Mouse (Mus musculus) embryonic stem cell, embryonic (primary cell): Measurements from ENCODE around the gene Ttc21a.

ENCODE experiments used
- CTCF ChIA-PET, 4 experiments: fragments of 300-600 bp in 2 of 4; fragments of 350-600 bp in 2 of 4; sonication (Branson Sonifier 250); formaldehyde crosslinking; loops; one replicate each; lab custom pipeline; 2022; ENCODE audit warnings: inconsistent platforms in 2 of 4; lab: Charles Lee
- POLR2A ChIA-PET, 4 experiments: fragments of 300-600 bp in 2 of 4; fragments of 350-600 bp in 2 of 4; sonication (Branson Sonifier 250); formaldehyde crosslinking; loops; one replicate each; lab custom pipeline; 2022; ENCODE audit warnings: antibody characterized with exemption in 4 of 4, inconsistent platforms in 1 of 4; lab: Charles Lee

The Ttc21a gene

DNA sequence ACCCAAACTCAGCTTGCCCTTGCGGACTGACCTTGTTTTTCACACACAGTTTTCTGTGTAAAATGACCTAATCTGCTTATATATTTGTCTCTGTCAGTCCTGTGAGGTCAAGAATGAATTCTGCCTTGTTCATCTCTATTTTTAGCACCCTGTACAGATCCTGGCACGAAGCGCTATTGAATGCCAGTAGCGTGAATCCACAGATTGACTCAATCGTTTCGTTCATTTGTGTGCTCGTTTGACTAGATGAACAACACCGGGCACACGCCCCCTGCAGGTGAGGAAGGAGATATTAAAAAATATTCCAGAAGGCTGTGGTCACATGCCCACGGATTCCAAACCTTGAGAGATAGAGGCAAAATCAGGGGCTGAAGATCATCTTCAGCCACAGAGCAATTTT is 74.1 kb downstream of the Ttc21a start:
- ChIA-PET POLR2A (interaction anchor here in 2 of 4 experiments (0.6 to 3.3 kb wide), 12 partner anchors 9 to 981 kb away, joined by 3 to 15 read pairs (median 5); partner anchors contain the start of genes Csrnp1 (in 2 of the 2) and Rpsa (in 1 of the 2)), CTCF (interaction anchor here in 3 of 4 experiments (0.6 to 2.0 kb wide), 11 partner anchors 9 to 1258 kb away, joined by 3 to 9 read pairs (median 4); partner anchors contain the start of gene Csrnp1 (in 1 of the 3))

DNA sequence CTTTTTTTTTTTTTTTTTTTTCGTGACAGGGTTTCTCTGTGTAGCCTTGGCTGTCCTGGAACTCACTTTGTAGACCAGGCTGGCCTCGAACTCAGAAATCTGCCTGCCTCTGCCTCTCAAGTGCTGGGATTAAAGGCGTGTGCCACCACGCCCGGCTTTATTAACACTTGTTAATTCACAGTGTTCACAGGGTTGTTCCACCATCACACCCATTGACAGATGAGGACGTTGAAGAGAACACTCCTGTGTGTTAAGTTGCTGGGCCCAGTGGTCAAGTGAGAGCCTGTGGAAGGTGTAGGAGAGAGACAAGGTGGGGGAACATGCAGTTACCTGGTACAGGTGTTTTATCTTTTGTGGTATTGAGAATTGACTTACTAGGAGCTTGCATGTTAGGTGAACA is 74.8 kb downstream of the Ttc21a start:
- CTCF ChIA-PET = interaction anchor here in 3 of 4 experiments (0.7 to 1.7 kb wide), 5 partner anchors 9 to 263 kb away, joined by 3 to 9 read pairs (median 4); no protein-coding TSS in a partner anchor
- POLR2A ChIA-PET = interaction anchor here in 2 of 4 experiments (0.6 to 3.3 kb wide), 11 partner anchors 10 to 980 kb away, joined by 3 to 15 read pairs (median 5); partner anchors contain the start of gene Csrnp1 (in 2 of the 2)

DNA sequence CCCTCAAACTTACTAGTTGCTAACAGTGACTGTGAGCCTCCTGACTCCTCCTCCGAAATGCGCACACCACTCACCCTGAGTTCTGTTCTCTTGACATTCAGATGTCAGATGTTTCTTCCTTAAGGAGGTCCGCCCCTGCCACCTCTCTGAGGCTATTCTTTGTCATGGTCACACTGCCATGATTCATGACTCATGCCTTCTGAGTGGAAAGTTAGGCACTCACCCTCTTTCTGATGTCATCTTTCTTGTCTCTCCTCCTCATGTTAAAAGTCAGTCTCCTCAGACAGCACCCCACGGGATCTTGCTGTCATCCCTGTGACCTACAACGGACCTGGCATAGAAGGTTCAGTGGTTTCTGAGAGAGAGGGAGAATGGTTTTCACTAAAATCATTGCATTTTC is 75.4 kb downstream of the Ttc21a start:
- CTCF ChIA-PET = interaction anchor here in 1 of 4 experiments (1.0 to 2.0 kb wide), 2 partner anchors 39 to 86 kb away, joined by 3 to 7 read pairs; no protein-coding TSS in a partner anchor

DNA sequence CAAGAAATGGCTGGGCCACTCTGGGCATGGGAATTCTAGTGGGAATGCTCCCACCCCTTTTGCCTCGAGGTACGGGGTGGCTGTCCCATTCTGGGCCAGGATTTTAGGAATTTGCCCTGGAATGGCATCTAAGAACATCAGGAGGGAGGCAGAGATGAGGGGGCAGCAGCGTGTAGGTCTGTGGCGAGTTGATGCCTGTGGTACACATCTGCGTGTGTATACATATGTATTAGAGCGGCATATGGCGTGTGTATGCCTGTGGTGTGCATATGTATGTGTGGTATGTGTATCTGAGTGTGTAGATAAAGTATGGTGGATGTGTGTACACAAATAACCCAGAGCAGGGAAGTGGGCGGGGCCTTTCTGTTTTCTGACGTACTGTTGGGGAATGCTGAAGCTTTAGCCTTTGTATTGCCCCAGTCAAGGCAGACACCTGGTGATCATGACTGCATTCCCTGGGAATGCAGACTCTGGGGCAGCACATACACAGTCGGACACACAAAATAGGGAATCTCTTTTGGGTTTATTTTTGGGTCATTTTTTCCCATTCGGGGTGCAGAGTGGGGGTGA is 75.9 kb downstream of the Ttc21a start:
- CTCF ChIA-PET = interaction anchor here in 3 of 4 experiments (0.7 to 2.0 kb wide), 5 partner anchors 32 to 85 kb away, joined by 3 to 7 read pairs (median 3); no protein-coding TSS in a partner anchor

More for the DNA sequence above, 75.4 kb downstream of the Ttc21a start:
- POLR2A ChIA-PET = interaction anchor here in 2 of 4 experiments (1.0 to 3.3 kb wide), 9 partner anchors 9 to 139 kb away, joined by 3 to 18 read pairs (median 7); partner anchors contain the start of genes Csrnp1 (in 1 of the 2) and Rpsa (in 1 of the 2)

DNA sequence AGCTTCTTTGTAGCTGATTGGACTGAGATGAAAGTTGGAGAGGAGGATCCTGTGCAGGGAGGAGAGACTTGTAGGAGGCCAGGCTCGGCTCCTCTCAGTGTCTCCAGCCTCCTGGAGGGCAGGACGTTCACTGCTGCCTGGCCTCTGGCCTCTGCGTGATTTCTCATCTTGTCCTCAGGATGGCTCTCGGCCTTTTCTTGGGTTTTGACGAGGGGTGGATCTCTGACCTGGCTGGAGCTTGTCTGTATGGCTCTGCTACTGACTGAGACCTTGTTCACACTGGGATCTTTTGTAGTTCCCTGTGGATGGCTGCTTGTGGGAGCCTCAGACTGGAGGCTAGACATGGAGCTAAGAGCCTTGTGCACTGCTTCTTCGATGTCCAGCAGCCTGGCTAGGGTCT is 77.4 kb downstream of the Ttc21a start:
- ChIA-PET CTCF (interaction anchor here in 3 of 4 experiments (0.6 to 2.0 kb wide), 10 partner anchors 13 to 134 kb away, joined by 3 to 7 read pairs (median 4); no protein-coding TSS in a partner anchor), POLR2A (interaction anchor here in 3 of 4 experiments (0.6 to 2.8 kb wide), 13 partner anchors 9 to 1185 kb away, joined by 3 to 18 read pairs (median 3); partner anchors contain the start of gene Csrnp1 (in 1 of the 3))

More for the DNA sequence above, 75.9 kb downstream of the Ttc21a start:
- POLR2A ChIA-PET = interaction anchor here in 3 of 4 experiments (0.5 to 2.8 kb wide), 12 partner anchors 9 to 139 kb away, joined by 3 to 18 read pairs (median 5); partner anchors contain the start of genes Csrnp1 (in 1 of the 3) and Rpsa (in 1 of the 3)

DNA sequence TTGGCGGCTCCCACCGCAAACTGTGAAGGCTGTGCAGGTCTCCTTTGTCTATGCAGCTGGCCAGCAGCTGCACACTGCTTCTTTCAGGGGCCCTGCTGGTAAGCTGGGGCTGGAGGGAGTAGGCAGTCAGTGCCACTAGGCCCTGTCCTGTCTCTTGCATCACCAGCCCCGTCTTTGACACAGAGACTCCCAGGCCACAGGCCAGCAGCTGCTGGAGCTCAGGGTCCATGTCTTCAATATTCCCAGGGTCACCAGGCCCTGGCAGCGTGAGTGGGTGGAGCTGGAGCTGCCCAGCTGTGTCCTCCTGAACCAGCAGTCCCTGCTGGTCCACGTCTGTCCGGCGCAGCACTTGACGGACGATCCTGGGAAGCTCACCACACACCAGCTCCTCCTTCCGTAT is 79.5 kb downstream of the Ttc21a start:
- CTCF ChIA-PET = interaction anchor here (0.5 to 1.9 kb wide), 8 partner anchors 9 to 133 kb away, joined by 3 to 8 read pairs (median 4); no protein-coding TSS in a partner anchor
- POLR2A ChIA-PET = interaction anchor here in 2 of 4 experiments (0.7 to 1.7 kb wide), 9 partner anchors 10 to 113 kb away, joined by 3 to 6 read pairs (median 3); partner anchors contain the start of gene Csrnp1 (in 1 of the 2)
